Mouse (Mus musculus): Measurements from ENCODE around the gene 4930469K13Rik. TPM values are rescaled to one million over a fixed set of nuclear protein-coding genes. Genes with fewer than 3 reads are reported as not detected.

Gene 4930469K13Rik
- polyA plus RNA-seq, 1 experiment from 2014 or later, result not detected

DNA sequence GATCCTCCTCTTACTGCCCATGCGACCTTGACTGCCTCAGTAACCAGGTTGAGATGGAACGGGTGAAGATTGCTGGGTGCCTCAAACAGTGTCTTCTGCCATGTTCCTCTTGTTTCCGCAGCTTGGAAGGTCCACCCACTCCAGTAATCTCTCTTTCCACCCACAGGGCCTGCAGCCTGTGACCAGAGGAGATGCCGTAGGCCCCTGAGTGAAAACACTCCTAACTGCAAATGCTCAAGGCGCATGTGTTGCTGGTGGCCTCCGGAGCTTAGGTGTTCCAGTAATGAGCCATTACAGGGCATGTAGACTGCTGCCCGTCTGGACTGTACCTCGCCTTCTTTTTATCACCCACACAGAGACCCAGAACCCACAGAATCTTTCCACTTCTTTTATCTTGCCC is 160.7 kb downstream of the 4930469K13Rik start:
- H3K9me3 ChIP-seq (replicated peaks; ENCODE audit: control insufficient read depth, low read length, poor library complexity, severe bottlenecking), result no peaks in the 10 kb centered on the region
- no peak for ATAC-seq
- H3K9ac ChIP-seq (ENCODE audit: low read depth, low read length), result no peak overlapping the region
- H3K27me3 ChIP-seq (ENCODE audit: control insufficient read depth, insufficient read depth, low read depth, low read length), result no peaks in the 10 kb centered on the region
- no peak overlapping the region for H3K4me2 ChIP-seq (ENCODE audit: low read length)
- 92% methylated on average over 8 of the region's 8 CpGs for WGBS
- no peak overlapping the region for H3K4me3 ChIP-seq (ENCODE audit: low read depth, low read length)
- no peak overlapping the region for H3K27ac ChIP-seq (ENCODE audit: low read length)
- no peaks in the 10 kb centered on the region for H3K4me1 ChIP-seq (ENCODE audit: control insufficient read depth, insufficient read depth, low read length)
- no peaks in the 10 kb centered on the region for H3K36me3 ChIP-seq (ENCODE audit: control insufficient read depth, insufficient read depth, low read length)

DNA sequence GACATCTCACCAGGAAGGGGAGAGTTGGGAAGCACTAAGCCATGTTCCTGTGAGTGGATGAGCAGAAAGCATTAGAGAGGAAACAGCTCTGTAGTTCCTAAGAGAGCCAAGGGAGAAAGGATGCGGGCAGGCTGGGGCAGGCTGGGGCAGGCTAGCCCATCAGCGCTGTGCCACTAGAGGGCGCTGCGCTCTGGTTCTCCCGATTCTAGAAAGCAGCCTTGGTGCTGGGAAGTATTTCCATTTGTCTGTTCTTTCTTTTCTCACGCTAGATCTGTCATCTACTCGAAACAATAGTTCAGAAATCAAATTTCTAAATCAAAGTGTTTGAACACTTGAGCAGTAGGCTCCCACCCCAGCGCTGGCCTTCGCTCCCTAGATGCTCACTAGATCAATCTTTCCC is 164.1 kb downstream of the 4930469K13Rik start:
- Histone ChIP-seq H3K4me3 (ENCODE audit: low read depth, low read length) (no peak overlapping the region), H3K36me3 (ENCODE audit: control insufficient read depth, insufficient read depth, low read length) (no peaks in the 10 kb centered on the region), H3K27ac (ENCODE audit: low read length) (no peak overlapping the region), H3K27me3 (ENCODE audit: control insufficient read depth, insufficient read depth, low read depth, low read length) (no peaks in the 10 kb centered on the region), H3K4me2 (ENCODE audit: low read length) (no peak overlapping the region), H3K9me3 (replicated peaks; ENCODE audit: control insufficient read depth, low read length, poor library complexity, severe bottlenecking) (no peaks in the 10 kb centered on the region), H3K4me1 (ENCODE audit: control insufficient read depth, insufficient read depth, low read length) (no peaks in the 10 kb centered on the region), H3K9ac (ENCODE audit: low read depth, low read length) (no peak overlapping the region)
- 63% methylated on average over 9 of the region's 9 CpGs for WGBS
- no peak for ATAC-seq

DNA sequence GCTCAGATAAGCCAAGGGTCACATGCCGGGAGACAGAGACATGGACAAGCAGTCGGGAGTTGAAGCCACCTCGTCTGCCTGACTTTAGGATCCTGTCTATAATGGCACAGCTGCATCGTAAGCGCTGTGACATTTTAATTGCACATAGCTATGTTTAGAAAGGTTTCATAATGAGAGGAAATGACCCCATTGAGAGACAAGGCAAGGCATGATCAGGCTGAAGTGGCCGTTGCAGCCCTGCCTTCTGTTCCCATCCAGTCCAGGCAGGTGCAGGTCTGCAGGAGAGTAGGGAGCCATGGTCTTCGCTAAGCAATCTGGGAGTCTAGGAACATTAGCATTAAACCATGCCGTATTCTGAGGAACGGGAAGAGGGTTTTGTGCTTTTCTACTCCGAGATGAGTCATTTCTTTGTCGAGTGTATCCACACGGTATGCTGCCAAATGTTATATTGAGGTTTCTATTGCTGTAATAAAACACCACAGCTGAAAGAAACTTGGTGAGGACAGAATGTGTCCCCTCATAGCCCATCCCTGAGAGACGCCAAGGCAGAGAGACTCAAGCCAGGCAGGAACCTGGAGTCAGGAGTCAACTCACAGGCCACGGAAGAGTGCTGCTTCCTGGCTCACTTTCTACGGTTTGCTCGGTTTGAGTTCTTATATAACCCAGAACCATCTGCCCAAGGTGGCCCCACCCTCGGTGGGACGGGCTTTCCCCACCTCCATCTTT is 165.8 kb downstream of the 4930469K13Rik start:
- H3K4me1 ChIP-seq (ENCODE audit: control insufficient read depth, insufficient read depth, low read length), result no peaks in the 10 kb centered on the region
- H3K27ac ChIP-seq (ENCODE audit: low read length), result no peak overlapping the region
- H3K27me3 ChIP-seq (ENCODE audit: control insufficient read depth, insufficient read depth, low read depth, low read length), result no peaks in the 10 kb centered on the region
- no peak overlapping the region for H3K9ac ChIP-seq (ENCODE audit: low read depth, low read length)
- H3K36me3 ChIP-seq (ENCODE audit: control insufficient read depth, insufficient read depth, low read length), result no peaks in the 10 kb centered on the region
- no peak overlapping the region for H3K4me3 ChIP-seq (ENCODE audit: low read depth, low read length)
- no peaks in the 10 kb centered on the region for H3K9me3 ChIP-seq (replicated peaks; ENCODE audit: control insufficient read depth, low read length, poor library complexity, severe bottlenecking)
- H3K4me2 ChIP-seq (ENCODE audit: low read length), result no peak overlapping the region
- ATAC-seq, result no peak
- whole genome bisulfite sequencing, result 73% methylated on average over 18 of the region's 18 CpGs

DNA sequence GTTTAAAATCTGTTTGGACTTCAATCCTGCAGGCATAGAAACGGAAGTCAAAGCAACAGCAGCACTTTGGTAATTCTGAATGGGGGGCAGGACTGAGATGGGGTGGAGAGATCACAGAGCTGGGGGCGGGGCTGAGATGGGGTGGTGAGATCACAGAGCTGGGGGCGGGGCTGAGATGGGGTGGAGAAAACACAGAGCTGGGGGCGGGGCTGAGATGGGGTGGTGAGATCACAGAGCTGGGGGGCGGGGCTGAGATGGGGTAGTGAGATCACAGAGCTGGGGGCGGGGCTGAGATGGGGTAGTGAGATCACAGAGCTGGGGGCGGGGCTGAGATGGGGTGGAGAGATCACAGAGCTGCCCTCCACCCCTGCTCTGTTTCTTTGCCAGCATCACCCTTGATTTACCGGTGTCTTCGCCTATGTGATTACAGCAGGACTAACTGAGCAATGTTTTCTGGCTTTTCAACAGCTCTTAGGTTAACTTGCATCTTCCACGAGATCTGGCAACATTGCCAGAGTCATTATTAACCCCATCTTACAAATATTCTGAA is 166.4 kb downstream of the 4930469K13Rik start:
- Histone ChIP-seq H3K4me3 (ENCODE audit: low read depth, low read length) (no peak overlapping the region), H3K4me1 (ENCODE audit: control insufficient read depth, insufficient read depth, low read length) (no peaks in the 10 kb centered on the region), H3K9me3 (replicated peaks; ENCODE audit: control insufficient read depth, low read length, poor library complexity, severe bottlenecking) (no peaks in the 10 kb centered on the region), H3K36me3 (ENCODE audit: control insufficient read depth, insufficient read depth, low read length) (no peaks in the 10 kb centered on the region), H3K9ac (ENCODE audit: low read depth, low read length) (no peak overlapping the region), H3K27me3 (ENCODE audit: control insufficient read depth, insufficient read depth, low read depth, low read length) (no peaks in the 10 kb centered on the region), H3K27ac (ENCODE audit: low read length) (no peak overlapping the region), H3K4me2 (ENCODE audit: low read length) (no peak overlapping the region)
- 14% methylated on average over 8 of the region's 10 CpGs for WGBS
- no peak for ATAC-seq

DNA sequence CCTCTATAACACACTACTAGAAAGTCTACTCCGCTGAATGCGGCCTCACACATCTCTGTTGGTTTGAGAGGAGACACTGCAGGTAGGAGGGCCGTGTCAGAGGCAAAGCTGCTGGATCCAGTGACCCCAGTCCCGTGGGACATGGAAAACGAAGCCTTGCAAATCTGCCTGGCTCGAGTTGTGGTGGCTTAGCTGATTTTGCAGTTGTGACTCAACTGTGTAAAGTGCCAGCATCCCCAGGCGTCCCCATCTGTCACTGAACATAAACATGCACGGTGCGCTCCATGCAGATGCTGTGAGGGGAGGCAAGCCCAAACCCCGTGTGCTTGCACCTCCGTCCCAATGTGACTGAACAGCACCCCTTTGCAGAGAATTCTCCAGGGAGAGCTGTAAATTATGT is 168.9 kb downstream of the 4930469K13Rik start:
- no peak overlapping the region for H3K4me2 ChIP-seq (ENCODE audit: low read length)

DNA sequence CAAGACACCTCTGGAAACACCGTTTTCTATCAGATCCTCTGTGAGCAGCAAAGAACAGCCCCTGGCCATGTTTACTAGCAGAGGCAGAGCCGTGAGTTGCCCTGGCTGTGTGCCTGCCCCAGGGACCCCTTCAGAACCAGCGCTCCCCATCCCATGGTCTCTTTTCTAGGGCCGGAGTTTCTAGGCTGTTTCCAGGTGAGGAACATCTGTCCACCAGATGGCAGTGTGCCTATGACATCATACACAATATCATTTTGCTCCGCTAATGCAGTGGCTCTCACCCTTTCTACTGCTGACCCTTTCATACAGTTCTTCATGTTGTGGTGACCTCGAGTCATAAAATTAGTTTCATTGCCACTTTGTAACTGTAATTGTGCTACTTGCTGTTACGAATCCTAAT is 169.7 kb downstream of the 4930469K13Rik start:
- peak; percentile 59 for ATAC-seq
- Histone ChIP-seq H3K4me3 (ENCODE audit: low read depth, low read length) (no peak overlapping the region), H3K27me3 (ENCODE audit: control insufficient read depth, insufficient read depth, low read depth, low read length) (no peaks in the 10 kb centered on the region), H3K27ac (ENCODE audit: low read length) (no peak overlapping the region), H3K4me1 (ENCODE audit: control insufficient read depth, insufficient read depth, low read length) (no peaks in the 10 kb centered on the region), H3K36me3 (ENCODE audit: control insufficient read depth, insufficient read depth, low read length) (no peaks in the 10 kb centered on the region), H3K9me3 (replicated peaks; ENCODE audit: control insufficient read depth, low read length, poor library complexity, severe bottlenecking) (no peaks in the 10 kb centered on the region), H3K4me2 (ENCODE audit: low read length) (no peak overlapping the region), H3K9ac (ENCODE audit: low read depth, low read length) (no peak overlapping the region)
- 44% methylated on average over 7 of the region's 7 CpGs for WGBS

More for the DNA sequence above, 168.9 kb downstream of the 4930469K13Rik start:
- H3K27me3 ChIP-seq (ENCODE audit: control insufficient read depth, insufficient read depth, low read depth, low read length), result no peaks in the 10 kb centered on the region
- no peak overlapping the region for H3K9ac ChIP-seq (ENCODE audit: low read depth, low read length)
- no peaks in the 10 kb centered on the region for H3K4me1 ChIP-seq (ENCODE audit: control insufficient read depth, insufficient read depth, low read length)
- no peaks in the 10 kb centered on the region for H3K9me3 ChIP-seq (replicated peaks; ENCODE audit: control insufficient read depth, low read length, poor library complexity, severe bottlenecking)
- H3K4me3 ChIP-seq (ENCODE audit: low read depth, low read length), result no peak overlapping the region
- WGBS, result 60% methylated on average over 11 of the region's 11 CpGs
- no peaks in the 10 kb centered on the region for H3K36me3 ChIP-seq (ENCODE audit: control insufficient read depth, insufficient read depth, low read length)
- no peak for ATAC-seq
- H3K27ac ChIP-seq (ENCODE audit: low read length), result no peak overlapping the region

DNA sequence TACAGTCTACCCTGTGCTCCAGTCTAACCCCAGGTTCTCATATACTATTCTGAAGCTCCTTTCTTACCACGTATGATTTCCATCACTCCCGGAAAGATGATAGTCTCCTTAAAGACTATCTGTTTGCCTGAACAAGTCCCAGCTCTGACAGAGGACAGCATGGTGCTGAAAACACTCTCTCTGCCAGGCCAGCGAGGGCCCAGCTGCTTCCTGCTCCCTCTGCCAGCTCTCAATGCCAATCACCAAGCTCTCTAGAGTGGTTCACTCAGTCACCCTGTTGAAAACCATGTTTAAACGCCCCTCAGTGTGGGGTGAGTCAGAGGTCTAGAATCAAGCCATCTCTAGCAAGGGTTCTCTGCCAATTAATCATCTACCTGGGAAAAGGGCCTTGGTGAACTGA is 170.5 kb downstream of the 4930469K13Rik start:
- Histone ChIP-seq H3K4me2 (ENCODE audit: low read length) (no peak overlapping the region), H3K4me3 (ENCODE audit: low read depth, low read length) (no peak overlapping the region), H3K27me3 (ENCODE audit: control insufficient read depth, insufficient read depth, low read depth, low read length) (no peaks in the 10 kb centered on the region), H3K9ac (ENCODE audit: low read depth, low read length) (no peak overlapping the region), H3K27ac (ENCODE audit: low read length) (no peak overlapping the region), H3K4me1 (ENCODE audit: control insufficient read depth, insufficient read depth, low read length) (no peaks in the 10 kb centered on the region), H3K9me3 (replicated peaks; ENCODE audit: control insufficient read depth, low read length, poor library complexity, severe bottlenecking) (no peaks in the 10 kb centered on the region), H3K36me3 (ENCODE audit: control insufficient read depth, insufficient read depth, low read length) (no peaks in the 10 kb centered on the region)
- 67% methylated on average over 4 of the region's 4 CpGs for WGBS
- ATAC-seq, result no peak

DNA sequence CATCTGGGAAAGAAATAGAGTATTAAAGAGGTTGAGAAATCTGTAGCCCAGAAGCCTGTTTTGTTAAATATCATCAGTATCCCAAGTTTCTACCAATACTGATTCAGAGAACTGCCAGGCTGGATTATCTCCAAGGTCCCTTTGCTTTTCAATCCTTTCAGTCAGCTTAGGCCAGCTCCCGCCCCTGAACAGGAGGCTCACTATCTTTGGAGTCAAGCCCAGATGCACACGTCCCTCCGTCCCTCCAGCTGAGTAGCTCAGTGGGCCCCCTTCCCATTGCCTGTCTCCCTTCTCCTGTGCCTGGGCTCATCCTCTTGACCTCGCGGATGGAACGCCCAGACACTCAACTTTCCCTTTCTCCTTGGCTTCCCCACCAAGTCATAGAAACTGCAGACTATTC is 171.0 kb downstream of the 4930469K13Rik start:
- 57% methylated on average over 6 of the region's 6 CpGs for WGBS

DNA sequence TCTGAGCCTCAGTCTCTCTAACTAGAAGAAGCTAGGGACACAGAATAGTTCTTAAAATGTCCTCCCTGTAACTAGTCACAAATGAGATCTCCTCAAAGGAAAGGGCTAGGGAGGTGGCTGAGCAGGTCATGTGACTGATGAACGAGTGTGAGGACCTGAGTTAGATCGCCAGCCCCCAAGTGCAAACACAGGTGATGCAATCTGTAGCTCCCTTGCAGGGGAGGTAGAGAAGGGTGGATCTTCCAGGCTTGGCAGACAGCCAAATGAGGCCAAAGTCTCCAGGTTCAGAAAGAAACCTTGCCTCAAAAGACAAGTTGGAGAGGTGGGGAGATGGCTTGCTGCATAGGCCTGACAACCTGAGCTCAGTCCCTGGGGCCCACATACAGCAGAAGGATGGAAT is 171.8 kb downstream of the 4930469K13Rik start:
- Histone ChIP-seq H3K27me3 (ENCODE audit: control insufficient read depth, insufficient read depth, low read depth, low read length) (no peaks in the 10 kb centered on the region), H3K9me3 (replicated peaks; ENCODE audit: control insufficient read depth, low read length, poor library complexity, severe bottlenecking) (no peaks in the 10 kb centered on the region), H3K4me1 (ENCODE audit: control insufficient read depth, insufficient read depth, low read length) (no peaks in the 10 kb centered on the region), H3K4me3 (ENCODE audit: low read depth, low read length) (no peak overlapping the region), H3K36me3 (ENCODE audit: control insufficient read depth, insufficient read depth, low read length) (no peaks in the 10 kb centered on the region), H3K27ac (ENCODE audit: low read length) (no peak overlapping the region), H3K9ac (ENCODE audit: low read depth, low read length) (no peak overlapping the region), H3K4me2 (ENCODE audit: low read length) (no peak overlapping the region)
- no peak for ATAC-seq
- WGBS, result 75% methylated on average over 2 of the region's 2 CpGs

More for the DNA sequence above, 171.0 kb downstream of the 4930469K13Rik start:
- H3K9ac ChIP-seq (ENCODE audit: low read depth, low read length), result no peak overlapping the region
- H3K4me1 ChIP-seq (ENCODE audit: control insufficient read depth, insufficient read depth, low read length), result no peaks in the 10 kb centered on the region
- H3K9me3 ChIP-seq (replicated peaks; ENCODE audit: control insufficient read depth, low read length, poor library complexity, severe bottlenecking), result no peaks in the 10 kb centered on the region
- no peaks in the 10 kb centered on the region for H3K36me3 ChIP-seq (ENCODE audit: control insufficient read depth, insufficient read depth, low read length)
- no peaks in the 10 kb centered on the region for H3K27me3 ChIP-seq (ENCODE audit: control insufficient read depth, insufficient read depth, low read depth, low read length)
- no peak overlapping the region for H3K4me2 ChIP-seq (ENCODE audit: low read length)
- H3K4me3 ChIP-seq (ENCODE audit: low read depth, low read length), result no peak overlapping the region
- no peak for ATAC-seq
- H3K27ac ChIP-seq (ENCODE audit: low read length), result no peak overlapping the region

All from midbrain, embryonic 16.5 days (tissue).